Mouse (Mus musculus): ENCODE measurements at regions not wholly inside any gene's neighbourhood (a gene's known extent, or its start where the extent isn't known, plus 50 kb on each side); places are given as distances from the start of the nearest gene placed in this dataset.

DNA sequence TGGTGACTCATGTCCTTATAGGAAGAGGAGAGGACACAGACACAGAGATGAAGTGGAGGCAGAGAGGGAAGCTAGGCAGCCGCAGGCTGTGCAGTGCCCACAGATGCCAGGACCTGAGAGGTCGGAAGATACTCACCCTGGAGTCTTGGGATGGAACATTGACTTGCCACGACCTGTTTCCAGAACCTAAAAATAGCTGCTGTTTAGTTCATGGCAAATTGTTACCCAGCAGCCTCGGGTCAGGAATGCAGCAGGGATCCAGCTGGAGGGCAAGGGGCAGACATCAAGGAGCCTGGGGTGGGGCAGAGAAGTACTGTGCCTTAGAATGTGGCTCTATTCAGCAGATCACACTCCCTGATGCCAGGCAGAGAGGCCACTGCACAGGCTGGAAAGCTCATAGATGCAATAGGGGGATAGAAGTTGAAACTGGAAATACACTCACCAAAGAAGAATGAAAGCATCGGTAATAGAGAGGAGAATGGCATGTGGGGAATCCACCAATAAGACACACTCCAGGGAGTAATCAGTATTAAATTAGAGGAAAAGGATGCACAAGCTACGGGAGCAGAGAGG, 75.1 kb upstream of the Hdac4 start:
- H3K4me3 ChIP-seq (replicated peaks) = no peak overlapping the region
- H3K27ac ChIP-seq = no peak overlapping the region
- no peak for ATAC-seq (ENCODE audit: low FRiP score)
- H3K9me3 ChIP-seq = no peaks in the 10 kb centered on the region
- H3K27me3 ChIP-seq = peaks cover 7% of the 10 kb centered on the region; the same call in 1 of the 2 replicates
- peaks cover 15% of the 10 kb centered on the region; the same call in 1 of the 2 replicates for H3K4me1 ChIP-seq
- no peak overlapping the region for H3K9ac ChIP-seq
- 69% methylated on average over 6 of the region's 6 CpGs for WGBS
- H3K4me2 ChIP-seq = no peak overlapping the region
- H3K36me3 ChIP-seq (replicated peaks) = no peaks in the 10 kb centered on the region

DNA sequence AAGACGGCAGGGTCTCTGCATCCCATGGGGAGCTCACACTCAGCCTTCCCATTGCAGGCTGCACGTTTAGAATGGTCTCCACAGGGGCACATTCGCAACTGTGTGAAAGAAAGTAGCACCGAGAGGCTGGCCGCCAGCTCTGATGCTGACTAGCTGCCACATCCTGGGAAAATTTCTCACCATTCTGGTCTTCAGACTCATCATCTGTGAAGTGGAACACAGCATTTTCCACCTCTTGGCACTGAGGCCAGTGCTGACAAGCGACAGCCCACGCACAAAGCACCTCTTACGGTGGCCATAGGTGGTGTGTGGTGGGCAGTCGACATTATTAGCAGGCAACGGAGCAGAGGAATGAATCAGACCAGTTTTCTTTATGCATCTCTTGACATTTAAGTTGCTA, 74.0 kb upstream of the Hdac4 start:
- ATAC-seq (ENCODE audit: low FRiP score) = no peak
- H3K4me3 ChIP-seq (replicated peaks) = no peak overlapping the region

DNA sequence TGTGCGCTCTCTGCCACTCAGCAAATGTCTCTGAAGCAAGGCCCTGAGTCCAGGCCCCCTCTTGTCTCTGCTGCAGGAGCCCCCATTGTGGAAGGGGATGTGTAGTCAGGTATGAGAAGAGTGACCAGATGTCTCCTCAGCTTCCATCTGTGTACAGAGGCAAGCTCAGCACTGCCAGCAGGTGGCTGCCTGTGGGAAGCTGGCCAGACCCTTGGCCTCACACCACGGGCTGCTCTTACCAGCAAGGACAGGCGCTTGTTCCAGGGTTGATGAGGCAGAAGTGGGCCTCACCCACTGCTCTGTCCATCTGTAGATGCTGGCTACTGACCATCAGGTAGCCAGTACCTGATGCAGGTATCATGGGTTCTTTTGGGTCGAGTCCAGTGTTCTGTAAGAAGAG, 69.4 kb upstream of the Hdac4 start:
- no peak overlapping the region for H3K4me2 ChIP-seq
- 82% methylated on average over 4 of the region's 4 CpGs for WGBS

More for the DNA sequence above, 74.0 kb upstream of the Hdac4 start:
- WGBS = 41% methylated on average over 10 of the region's 10 CpGs
- Histone ChIP-seq H3K36me3 (replicated peaks) (no peaks in the 10 kb centered on the region), H3K4me1 (peaks cover 15% of the 10 kb centered on the region; the same call in 1 of the 2 replicates), H3K27ac (no peak overlapping the region), H3K4me2 (no peak overlapping the region), H3K27me3 (peaks cover 7% of the 10 kb centered on the region; the same call in 1 of the 2 replicates), H3K9me3 (no peaks in the 10 kb centered on the region), H3K9ac (no peak overlapping the region)

DNA sequence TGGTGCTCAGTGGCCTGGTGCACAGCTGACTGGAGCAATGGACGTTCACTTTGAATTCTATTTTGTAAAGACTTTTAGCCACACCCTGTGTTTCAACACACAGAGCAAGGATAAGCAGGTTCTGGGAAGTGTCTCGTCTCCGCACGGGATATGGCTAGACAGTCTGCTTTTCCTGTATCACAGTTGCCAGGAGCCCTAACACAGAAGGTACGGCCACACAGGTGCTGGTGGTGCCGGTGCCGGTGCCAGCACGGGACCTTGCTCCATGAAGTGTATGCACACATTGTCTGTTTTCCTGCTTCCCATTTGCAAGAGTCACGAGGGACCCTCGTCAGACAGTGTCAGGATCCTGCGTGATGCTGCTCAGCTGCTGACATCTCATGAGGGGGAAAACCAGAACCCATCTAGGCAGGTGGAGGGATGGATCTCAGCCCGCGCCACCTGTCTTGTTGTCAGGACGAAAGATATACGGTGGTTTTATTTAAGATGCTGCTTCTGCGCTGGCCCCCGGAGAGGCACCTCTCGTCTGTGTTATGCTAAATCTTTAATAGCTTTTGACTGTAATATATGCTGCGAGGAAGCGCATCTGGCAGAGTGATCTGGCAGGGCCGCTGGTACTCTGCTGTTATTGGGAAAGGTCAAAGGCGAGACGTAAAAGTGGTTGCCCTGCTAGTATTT, 64.4 kb upstream of the Hdac4 start:
- 82% methylated on average over 23 of the region's 23 CpGs for WGBS
- no peak for ATAC-seq (ENCODE audit: low FRiP score)
- Histone ChIP-seq H3K4me1 (no peaks in the 10 kb centered on the region; the same call in none of the 2 replicates), H3K27ac (no peak overlapping the region), H3K4me3 (replicated peaks) (no peak overlapping the region), H3K9me3 (no peaks in the 10 kb centered on the region), H3K9ac (no peak overlapping the region), H3K27me3 (peaks cover 15% of the 10 kb centered on the region), H3K36me3 (replicated peaks) (no peaks in the 10 kb centered on the region), H3K4me2 (no peak overlapping the region)

More for the DNA sequence above, 69.4 kb upstream of the Hdac4 start:
- H3K27ac ChIP-seq = no peak overlapping the region
- H3K9me3 ChIP-seq = no peaks in the 10 kb centered on the region
- H3K4me3 ChIP-seq (replicated peaks) = no peak overlapping the region
- peaks cover 7% of the 10 kb centered on the region; the same call in 1 of the 2 replicates for H3K4me1 ChIP-seq
- H3K27me3 ChIP-seq = peaks cover 2% of the 10 kb centered on the region; the same call in 1 of the 2 replicates
- ATAC-seq (ENCODE audit: low FRiP score) = no peak
- H3K9ac ChIP-seq = no peak overlapping the region
- H3K36me3 ChIP-seq (replicated peaks) = no peaks in the 10 kb centered on the region

DNA sequence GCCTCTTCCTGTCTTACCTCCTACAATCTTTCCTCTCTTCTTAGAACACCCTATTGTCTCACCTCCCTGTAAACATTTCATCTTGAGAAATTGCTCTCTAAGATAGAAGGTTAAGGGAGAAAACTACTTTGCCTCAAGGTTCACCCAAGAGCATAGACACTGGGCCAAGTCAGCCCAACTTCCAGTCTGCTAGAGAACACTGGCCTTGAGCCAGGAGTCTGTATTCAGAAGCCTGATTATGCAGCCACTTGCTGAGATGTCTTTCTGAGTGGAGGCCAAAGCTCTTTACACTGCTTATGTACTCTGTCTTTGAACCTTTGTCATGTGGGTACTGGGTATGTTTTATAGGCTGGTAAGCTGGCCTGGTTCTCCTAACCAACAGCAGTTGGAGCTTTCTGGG, 62.5 kb upstream of the Hdac4 start:
- Histone ChIP-seq H3K9ac (no peak overlapping the region), H3K27ac (no peak overlapping the region), H3K27me3 (peaks cover 15% of the 10 kb centered on the region), H3K9me3 (no peaks in the 10 kb centered on the region), H3K36me3 (replicated peaks) (no peaks in the 10 kb centered on the region), H3K4me2 (no peak overlapping the region), H3K4me1 (no peaks in the 10 kb centered on the region; the same call in none of the 2 replicates), H3K4me3 (replicated peaks) (no peak overlapping the region)
- no peak for ATAC-seq (ENCODE audit: low FRiP score)

DNA sequence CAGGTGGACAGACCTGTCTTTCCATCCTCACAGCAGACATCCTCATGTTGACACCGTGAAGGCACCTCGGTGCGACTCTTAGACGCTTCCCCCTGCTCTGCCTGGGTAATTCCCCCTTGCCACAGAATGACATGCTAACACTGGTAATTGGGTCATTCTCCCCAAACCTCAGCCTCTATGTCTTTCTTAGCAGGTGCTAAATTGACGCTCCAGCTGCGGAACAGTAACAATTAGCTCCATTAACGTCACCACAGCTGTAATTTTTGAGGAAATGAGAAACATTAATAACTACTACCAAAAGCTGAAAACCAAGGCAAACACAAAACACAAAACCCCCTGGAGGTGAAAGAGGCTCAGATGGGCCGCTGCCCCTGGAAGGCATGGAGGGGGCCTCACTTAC, 57.6 kb upstream of the Hdac4 start:
- Histone ChIP-seq H3K27me3 (peaks cover 14% of the 10 kb centered on the region), H3K9ac (no peak overlapping the region), H3K36me3 (replicated peaks) (no peaks in the 10 kb centered on the region), H3K4me3 (replicated peaks) (no peak overlapping the region), H3K9me3 (no peaks in the 10 kb centered on the region), H3K4me1 (peaks cover 3% of the 10 kb centered on the region), H3K4me2 (no peak overlapping the region), H3K27ac (no peak overlapping the region)
- 77% methylated on average over 8 of the region's 8 CpGs for WGBS
- ATAC-seq (ENCODE audit: low FRiP score) = no peak

DNA sequence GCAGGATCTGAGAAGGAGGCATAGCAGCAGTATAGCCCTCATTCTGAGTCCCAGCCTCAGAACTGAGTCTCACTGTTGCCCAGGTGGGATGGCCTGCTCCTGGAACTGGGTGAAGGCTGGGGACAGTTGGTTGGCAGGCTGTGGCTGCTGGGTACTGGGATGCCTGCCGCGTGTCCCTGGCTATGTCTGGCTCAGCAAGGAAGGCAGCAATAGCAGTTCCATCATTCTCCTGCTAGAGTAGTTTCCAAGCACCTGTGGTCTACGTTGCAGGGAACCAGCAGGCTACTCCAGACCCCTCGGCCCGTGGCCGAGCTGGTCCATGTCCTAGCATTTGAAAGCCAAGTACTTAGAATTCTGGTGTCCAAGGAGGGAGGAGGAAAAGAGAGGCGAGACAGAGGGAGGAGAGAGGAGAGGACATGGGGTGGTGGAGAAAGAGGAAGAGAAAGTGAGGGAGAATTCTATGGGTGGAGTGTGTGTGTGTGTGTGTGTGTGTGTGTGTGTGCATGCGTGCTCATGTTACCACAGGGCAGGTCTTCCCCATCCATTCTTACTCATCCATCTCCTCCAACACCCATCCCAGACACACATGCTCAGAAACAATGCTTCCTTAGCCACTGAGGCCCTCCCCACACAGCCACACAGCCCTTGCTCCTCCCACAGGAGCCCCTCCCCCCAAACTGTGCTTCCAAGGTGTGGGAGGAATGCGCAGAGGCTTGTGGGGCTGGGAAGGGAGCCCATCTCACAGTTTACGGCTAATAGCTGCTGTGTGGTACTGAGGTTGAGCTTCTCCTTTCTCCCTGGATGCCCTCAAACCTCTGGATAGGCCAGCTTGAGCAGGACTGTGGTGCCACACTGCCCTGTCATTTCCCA, 55.3 kb upstream of the Hdac4 start:
- H3K4me2 ChIP-seq = no peak overlapping the region
- H3K9me3 ChIP-seq = no peaks in the 10 kb centered on the region
- WGBS = 81% methylated on average over 10 of the region's 10 CpGs
- no peak overlapping the region for H3K27ac ChIP-seq
- H3K4me1 ChIP-seq = peaks cover 3% of the 10 kb centered on the region; the same call in 1 of the 2 replicates
- peaks cover 12% of the 10 kb centered on the region for H3K27me3 ChIP-seq
- H3K4me3 ChIP-seq (replicated peaks) = no peak overlapping the region
- H3K9ac ChIP-seq = no peak overlapping the region
- ATAC-seq (ENCODE audit: low FRiP score) = no peak
- no peaks in the 10 kb centered on the region for H3K36me3 ChIP-seq (replicated peaks)
